Mouse (Mus musculus): Measurements from ENCODE around the gene Zfp629. TPM values are rescaled to one million over a fixed set of nuclear protein-coding genes. Genes with fewer than 3 reads are reported as not detected.
A peak's percentile ranks its signal among the peaks of the same experiment; 100 is the strongest.

The Zfp629 gene
- polyA plus RNA-seq, 1 experiment from 2014 or later = 20.8 TPM

GRCm38 (mm10) chr7:127572895-127573471 lies 42.6 kb downstream of the Zfp629 start, which contains the start of gene Phkg2:
Gene Phkg2 (plus strand): TSS chr7:127573340.
- Histone ChIP-seq H3K36me3 (ENCODE audit: control insufficient read depth, insufficient read depth, low read length) (peaks cover 15% of the 10 kb centered on the region), H3K9me3 (replicated peaks; ENCODE audit: control insufficient read depth, low read length) (no peaks in the 10 kb centered on the region), H3K9ac (ENCODE audit: low read length) (peak within 1 kb of the TSS; percentile 72), H3K4me2 (ENCODE audit: low read length) (peak within 1 kb of the TSS; percentile 93), H3K4me1 (ENCODE audit: control insufficient read depth, insufficient read depth, low read length) (peaks cover 17% of the 10 kb centered on the region), H3K4me3 (ENCODE audit: low read depth, low read length) (peak within 1 kb of the TSS; percentile 55), H3K27me3 (replicated peaks; ENCODE audit: control insufficient read depth, insufficient read depth, low read length) (no peaks in the 10 kb centered on the region), H3K27ac (ENCODE audit: low read depth, low read length) (peak within 1 kb of the TSS; percentile 75)
- DNase-seq (ENCODE audit: low spot score) (peak; percentile 99), ATAC-seq (peak; percentile 99)
- under 1% methylated on average over 17 of the region's 17 CpGs for WGBS

- peaks cover 68% of the 10 kb centered on the region for H3K36me3 ChIP-seq (ENCODE audit: control insufficient read depth, insufficient read depth, low read length)
Observed at GRCm38 (mm10) chr7:127564381-127565150, 51.0 kb downstream of the Zfp629 start.

GRCm38 (mm10) chr7:127561340-127561858 lies 54.2 kb downstream of the Zfp629 start, which contains the start of gene Tmem265:
Gene Tmem265 (plus strand): TSS chr7:127561390.
- H3K4me2 ChIP-seq (ENCODE audit: low read length) = no peak within 1 kb of the TSS
- peaks cover 87% of the 10 kb centered on the region for H3K36me3 ChIP-seq (ENCODE audit: control insufficient read depth, insufficient read depth, low read length)
- no peaks in the 10 kb centered on the region for H3K9me3 ChIP-seq (replicated peaks; ENCODE audit: control insufficient read depth, low read length)
- no peak within 1 kb of the TSS for H3K4me3 ChIP-seq (ENCODE audit: low read depth, low read length)
- no peak within 1 kb of the TSS for H3K27ac ChIP-seq (ENCODE audit: low read depth, low read length)
- no peak within 1 kb of the TSS for H3K9ac ChIP-seq (ENCODE audit: low read length)
- H3K27me3 ChIP-seq (replicated peaks; ENCODE audit: control insufficient read depth, insufficient read depth, low read length) = no peaks in the 10 kb centered on the region
- no peaks in the 10 kb centered on the region for H3K4me1 ChIP-seq (ENCODE audit: control insufficient read depth, insufficient read depth, low read length)
- 91% methylated on average over 5 of the region's 5 CpGs for WGBS
- DNase-seq (ENCODE audit: low spot score) (no peak), ATAC-seq (no peak)

More at GRCm38 (mm10) chr7:127564381-127565150, 51.0 kb downstream of the Zfp629 start:
- H3K27me3 ChIP-seq (replicated peaks; ENCODE audit: control insufficient read depth, insufficient read depth, low read length) = no peaks in the 10 kb centered on the region
- no peaks in the 10 kb centered on the region for H3K9me3 ChIP-seq (replicated peaks; ENCODE audit: control insufficient read depth, low read length)
- DNase-seq (ENCODE audit: low spot score) (peak; percentile 13), ATAC-seq (no peak)
- no peak overlapping the region for H3K4me3 ChIP-seq (ENCODE audit: low read depth, low read length)
- no peak overlapping the region for H3K4me2 ChIP-seq (ENCODE audit: low read length)
- H3K27ac ChIP-seq (ENCODE audit: low read depth, low read length) = no peak overlapping the region
- H3K9ac ChIP-seq (ENCODE audit: low read length) = no peak overlapping the region
- H3K4me1 ChIP-seq (ENCODE audit: control insufficient read depth, insufficient read depth, low read length) = no peaks in the 10 kb centered on the region
- 73% methylated on average over 6 of the region's 6 CpGs for WGBS

- no peak for DNase-seq (ENCODE audit: low spot score)
- no peaks in the 10 kb centered on the region for H3K27me3 ChIP-seq (replicated peaks; ENCODE audit: control insufficient read depth, insufficient read depth, low read length)
- peaks cover 88% of the 10 kb centered on the region for H3K36me3 ChIP-seq (ENCODE audit: control insufficient read depth, insufficient read depth, low read length)
- no peak overlapping the region for H3K9ac ChIP-seq (ENCODE audit: low read length)
- no peak overlapping the region for H3K27ac ChIP-seq (ENCODE audit: low read depth, low read length)
- ATAC-seq = no peak
- H3K4me3 ChIP-seq (ENCODE audit: low read depth, low read length) = no peak overlapping the region
- H3K9me3 ChIP-seq (replicated peaks; ENCODE audit: control insufficient read depth, low read length) = no peaks in the 10 kb centered on the region
- WGBS = 94% methylated on average over 11 of the region's 11 CpGs
- H3K4me1 ChIP-seq (ENCODE audit: control insufficient read depth, insufficient read depth, low read length) = no peaks in the 10 kb centered on the region
- no peak overlapping the region for H3K4me2 ChIP-seq (ENCODE audit: low read length)
Observed at GRCm38 (mm10) chr7:127560580-127560979, 55.0 kb downstream of the Zfp629 start.

Other genes with a start within 250 kb of the Zfp629 start
- gene Zfp747, start 239.7 kb downstream of the Zfp629 start, polyA plus RNA-seq (2014; fragmentation: Nextera tagmentation; extraction: Ambion mirVana) = 4.0 and 7.0 TPM in 2 replicates
- 5.5 and 6.6 TPM in 2 replicates for gene 9130019O22Rik, start 228.6 kb downstream of the Zfp629 start, polyA plus RNA-seq (2014; fragmentation: Nextera tagmentation; extraction: Ambion mirVana)
- gene E430018J23Rik, start 222.2 kb downstream of the Zfp629 start, polyA plus RNA-seq (2014; fragmentation: Nextera tagmentation; extraction: Ambion mirVana) = 7.4 and 7.5 TPM in 2 replicates
- gene Zfp764, start 209.0 kb downstream of the Zfp629 start, polyA plus RNA-seq (2014; fragmentation: Nextera tagmentation; extraction: Ambion mirVana) = 4.4 and 4.5 TPM in 2 replicates
- gene Zfp688, start 193.7 kb downstream of the Zfp629 start, polyA plus RNA-seq (2014; fragmentation: Nextera tagmentation; extraction: Ambion mirVana) = 32.9 and 36.1 TPM in 2 replicates
- 12.7 TPM in 2 replicates for gene Zfp689, start 166.6 kb downstream of the Zfp629 start, polyA plus RNA-seq (2014; fragmentation: Nextera tagmentation; extraction: Ambion mirVana)
- gene Prr14, start 156.2 kb downstream of the Zfp629 start, polyA plus RNA-seq (2014; fragmentation: Nextera tagmentation; extraction: Ambion mirVana) = 44.7 and 48.5 TPM in 2 replicates
- gene Fbrs, start 136.6 kb downstream of the Zfp629 start, polyA plus RNA-seq (2014; fragmentation: Nextera tagmentation; extraction: Ambion mirVana) = 8.9 and 10.2 TPM in 2 replicates
- 25.3 and 43.6 TPM in 2 replicates for gene Srcap, start 103.8 kb downstream of the Zfp629 start, polyA plus RNA-seq (2014; fragmentation: Nextera tagmentation; extraction: Ambion mirVana)
- 12.6 and 16.6 TPM in 2 replicates for gene Gm42715, start 96.2 kb downstream of the Zfp629 start, polyA plus RNA-seq (2014; fragmentation: Nextera tagmentation; extraction: Ambion mirVana)
- 4.1 and 4.7 TPM in 2 replicates for gene Tmem265, start 54.4 kb downstream of the Zfp629 start, polyA plus RNA-seq (2014; fragmentation: Nextera tagmentation; extraction: Ambion mirVana)
- gene Phkg2, start 42.5 kb downstream of the Zfp629 start, polyA plus RNA-seq (2014; fragmentation: Nextera tagmentation; extraction: Ambion mirVana) = 59.5 and 62.2 TPM in 2 replicates
- gene Ccdc189, start 27.2 kb downstream of the Zfp629 start, polyA plus RNA-seq (2014; fragmentation: Nextera tagmentation; extraction: Ambion mirVana) = 12.5 and 12.8 TPM in 2 replicates
- 26.2 and 39.6 TPM in 2 replicates for gene Rnf40, start 27.0 kb downstream of the Zfp629 start, polyA plus RNA-seq (2014; fragmentation: Nextera tagmentation; extraction: Ambion mirVana)
- 40.8 and 45.7 TPM in 2 replicates for gene Bcl7c, start 93.1 kb upstream of the Zfp629 start, polyA plus RNA-seq (2014; fragmentation: Nextera tagmentation; extraction: Ambion mirVana)
- 5.3 and 5.9 TPM in 2 replicates for gene Ctf1, start 96.9 kb upstream of the Zfp629 start, polyA plus RNA-seq (2014; fragmentation: Nextera tagmentation; extraction: Ambion mirVana)
- gene Ctf2, start 116.4 kb upstream of the Zfp629 start, polyA plus RNA-seq (2014; fragmentation: Nextera tagmentation; extraction: Ambion mirVana) = 0.09 TPM in 1 of 2 replicates, not detected in the other
- 7.2 and 7.8 TPM in 2 replicates for gene Fbxl19, start 128.7 kb upstream of the Zfp629 start, polyA plus RNA-seq (2014; fragmentation: Nextera tagmentation; extraction: Ambion mirVana)
- 3.3 and 4.2 TPM in 2 replicates for gene Orai3, start 154.0 kb upstream of the Zfp629 start, polyA plus RNA-seq (2014; fragmentation: Nextera tagmentation; extraction: Ambion mirVana)
- 17.0 and 18.0 TPM in 2 replicates for gene Setd1a, start 160.9 kb upstream of the Zfp629 start, polyA plus RNA-seq (2014; fragmentation: Nextera tagmentation; extraction: Ambion mirVana)
- not detected in 2 replicates for gene Gm49388, start 169.8 kb upstream of the Zfp629 start, polyA plus RNA-seq (2014; fragmentation: Nextera tagmentation; extraction: Ambion mirVana)
- 6.9 and 9.7 TPM in 2 replicates for gene Hsd3b7, start 184.8 kb upstream of the Zfp629 start, polyA plus RNA-seq (2014; fragmentation: Nextera tagmentation; extraction: Ambion mirVana)
- 9.7 and 11.1 TPM in 2 replicates for gene Stx4a, start 208.5 kb upstream of the Zfp629 start, polyA plus RNA-seq (2014; fragmentation: Nextera tagmentation; extraction: Ambion mirVana)
- gene Stx1b, start 208.8 kb upstream of the Zfp629 start, polyA plus RNA-seq (2014; fragmentation: Nextera tagmentation; extraction: Ambion mirVana) = 15.7 and 22.3 TPM in 2 replicates

Data from forebrain, embryonic 14.5 days (tissue).